Mouse (Mus musculus): ENCODE data around the gene Grm8. TPM values are rescaled to one million over a fixed set of nuclear protein-coding genes. Genes with fewer than 3 reads are reported as not detected.

Gene Grm8
- polyA plus RNA-seq, 1 experiment from 2014 or later, result 0.31 TPM

DNA sequence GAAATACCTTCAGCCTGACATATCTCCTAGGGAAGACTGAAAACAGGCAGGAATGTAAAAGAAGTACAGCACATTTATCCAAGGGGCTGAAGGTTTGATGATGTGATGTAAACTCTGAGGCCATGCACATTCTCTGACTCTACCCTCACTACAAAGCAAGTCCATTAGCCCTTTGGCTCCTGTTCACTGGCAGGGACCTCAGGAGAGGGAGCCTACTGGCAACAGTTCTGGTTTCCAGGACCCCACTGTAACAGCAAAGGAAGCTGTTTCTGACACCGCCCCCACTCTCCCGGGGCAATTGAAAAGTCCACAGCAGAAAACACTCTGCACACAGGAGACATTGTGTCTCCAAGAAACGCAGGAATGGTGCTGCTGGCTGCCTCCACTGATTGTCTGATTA lies 817.6 kb downstream of the Grm8 start:
- H3K27me3 ChIP-seq (ENCODE audit: control insufficient read depth, insufficient read depth, low read length), result no peaks in the 10 kb centered on the region
- 63% methylated on average over 3 of the region's 3 CpGs for WGBS

GRCm38 (mm10) chr6:27316018-27316417 lies 819.0 kb downstream of the Grm8 start:
- H3K9me3 ChIP-seq (ENCODE audit: control insufficient read depth, low read length), result no peaks in the 10 kb centered on the region
- no peak overlapping the region for H3K4me3 ChIP-seq (ENCODE audit: control insufficient read depth in 1 of 2, insufficient read depth in 1 of 2, low read depth in 1 of 2, low read length in 2 of 2)
- no peak overlapping the region for H3K4me2 ChIP-seq (ENCODE audit: low read length)
- no peak overlapping the region for H3K9ac ChIP-seq (ENCODE audit: low read length)
- 79% methylated on average over 1 of the region's 1 CpGs for WGBS
- H3K27ac ChIP-seq (replicated peaks in 1 of 2; ENCODE audit: control insufficient read depth in 1 of 2, insufficient read depth in 1 of 2, low read depth in 2 of 2, low read length in 2 of 2), result no peak overlapping the region
- no peaks in the 10 kb centered on the region for H3K4me1 ChIP-seq (ENCODE audit: control insufficient read depth in 2 of 2, insufficient read depth in 2 of 2, low read length in 2 of 2)
- H3K36me3 ChIP-seq (ENCODE audit: control insufficient read depth, insufficient read depth, low read length), result no peaks in the 10 kb centered on the region
- no peak for ATAC-seq (ENCODE audit: insufficient number of reproducible peaks, insufficient read depth, low FRiP score, low read depth)
- no peaks in the 10 kb centered on the region for H3K27me3 ChIP-seq (ENCODE audit: control insufficient read depth, insufficient read depth, low read length)

More for the DNA sequence above, 817.6 kb downstream of the Grm8 start:
- Histone ChIP-seq H3K9ac (ENCODE audit: low read length) (no peak overlapping the region), H3K27ac (replicated peaks in 1 of 2; ENCODE audit: control insufficient read depth in 1 of 2, insufficient read depth in 1 of 2, low read depth in 2 of 2, low read length in 2 of 2) (no peak overlapping the region), H3K9me3 (ENCODE audit: control insufficient read depth, low read length) (no peaks in the 10 kb centered on the region), H3K4me3 (ENCODE audit: control insufficient read depth in 1 of 2, insufficient read depth in 1 of 2, low read depth in 1 of 2, low read length in 2 of 2) (no peak overlapping the region), H3K4me2 (ENCODE audit: low read length) (no peak overlapping the region), H3K36me3 (ENCODE audit: control insufficient read depth, insufficient read depth, low read length) (no peaks in the 10 kb centered on the region), H3K4me1 (ENCODE audit: control insufficient read depth in 2 of 2, insufficient read depth in 2 of 2, low read length in 2 of 2) (no peaks in the 10 kb centered on the region)
- no peak for ATAC-seq (ENCODE audit: insufficient number of reproducible peaks, insufficient read depth, low FRiP score, low read depth)

- H3K4me1 ChIP-seq (ENCODE audit: control insufficient read depth in 2 of 2, insufficient read depth in 2 of 2, low read length in 2 of 2), result no peaks in the 10 kb centered on the region
- WGBS, result 82% methylated on average over 5 of the region's 5 CpGs
- no peaks in the 10 kb centered on the region for H3K9me3 ChIP-seq (ENCODE audit: control insufficient read depth, low read length)
- H3K9ac ChIP-seq (ENCODE audit: low read length), result no peak overlapping the region
- no peak overlapping the region for H3K27ac ChIP-seq (replicated peaks in 1 of 2; ENCODE audit: control insufficient read depth in 1 of 2, insufficient read depth in 1 of 2, low read depth in 2 of 2, low read length in 2 of 2)
- H3K4me3 ChIP-seq (ENCODE audit: control insufficient read depth in 1 of 2, insufficient read depth in 1 of 2, low read depth in 1 of 2, low read length in 2 of 2), result no peak overlapping the region
- H3K27me3 ChIP-seq (ENCODE audit: control insufficient read depth, insufficient read depth, low read length), result no peaks in the 10 kb centered on the region
- no peaks in the 10 kb centered on the region for H3K36me3 ChIP-seq (ENCODE audit: control insufficient read depth, insufficient read depth, low read length)
- ATAC-seq (ENCODE audit: insufficient number of reproducible peaks, insufficient read depth, low FRiP score, low read depth), result no peak
- no peak overlapping the region for H3K4me2 ChIP-seq (ENCODE audit: low read length)
These were observed 820.5 kb downstream of the Grm8 start for GRCm38 (mm10) chr6:27314273-27315009.

GRCm38 (mm10) chr6:27310401-27310800 lies 824.6 kb downstream of the Grm8 start:
- Histone ChIP-seq H3K9ac (ENCODE audit: low read length) (no peak overlapping the region), H3K4me1 (ENCODE audit: control insufficient read depth in 2 of 2, insufficient read depth in 2 of 2, low read length in 2 of 2) (no peaks in the 10 kb centered on the region), H3K27me3 (ENCODE audit: control insufficient read depth, insufficient read depth, low read length) (no peaks in the 10 kb centered on the region), H3K4me3 (ENCODE audit: control insufficient read depth in 1 of 2, insufficient read depth in 1 of 2, low read depth in 1 of 2, low read length in 2 of 2) (no peak overlapping the region), H3K36me3 (ENCODE audit: control insufficient read depth, insufficient read depth, low read length) (no peaks in the 10 kb centered on the region), H3K9me3 (ENCODE audit: control insufficient read depth, low read length) (no peaks in the 10 kb centered on the region), H3K27ac (replicated peaks in 1 of 2; ENCODE audit: control insufficient read depth in 1 of 2, insufficient read depth in 1 of 2, low read depth in 2 of 2, low read length in 2 of 2) (no peak overlapping the region), H3K4me2 (ENCODE audit: low read length) (no peak overlapping the region)
- ATAC-seq (ENCODE audit: insufficient number of reproducible peaks, insufficient read depth, low FRiP score, low read depth), result no peak

GRCm38 (mm10) chr6:27305351-27305750 lies 829.6 kb downstream of the Grm8 start:
- ATAC-seq (ENCODE audit: insufficient number of reproducible peaks, insufficient read depth, low FRiP score, low read depth), result no peak
- no peaks in the 10 kb centered on the region for H3K36me3 ChIP-seq (ENCODE audit: control insufficient read depth, insufficient read depth, low read length)
- H3K4me1 ChIP-seq (ENCODE audit: control insufficient read depth in 2 of 2, insufficient read depth in 2 of 2, low read length in 2 of 2), result no peaks in the 10 kb centered on the region
- H3K27ac ChIP-seq (replicated peaks in 1 of 2; ENCODE audit: control insufficient read depth in 1 of 2, insufficient read depth in 1 of 2, low read depth in 2 of 2, low read length in 2 of 2), result no peak overlapping the region
- H3K4me2 ChIP-seq (ENCODE audit: low read length), result no peak overlapping the region
- WGBS, result 83% methylated on average over 2 of the region's 2 CpGs
- H3K27me3 ChIP-seq (ENCODE audit: control insufficient read depth, insufficient read depth, low read length), result no peaks in the 10 kb centered on the region
- H3K4me3 ChIP-seq (ENCODE audit: control insufficient read depth in 1 of 2, insufficient read depth in 1 of 2, low read depth in 1 of 2, low read length in 2 of 2), result no peak overlapping the region
- no peaks in the 10 kb centered on the region for H3K9me3 ChIP-seq (ENCODE audit: control insufficient read depth, low read length)
- H3K9ac ChIP-seq (ENCODE audit: low read length), result no peak overlapping the region

GRCm38 (mm10) chr6:27264972-27265371 lies 870.0 kb downstream of the Grm8 start:
- no peak overlapping the region for H3K9ac ChIP-seq (ENCODE audit: low read length)
- no peak for ATAC-seq (ENCODE audit: insufficient number of reproducible peaks, insufficient read depth, low FRiP score, low read depth)

GRCm38 (mm10) chr6:27262611-27263010 lies 872.4 kb downstream of the Grm8 start:
- H3K36me3 ChIP-seq (ENCODE audit: control insufficient read depth, insufficient read depth, low read length), result no peaks in the 10 kb centered on the region
- H3K27me3 ChIP-seq (ENCODE audit: control insufficient read depth, insufficient read depth, low read length), result no peaks in the 10 kb centered on the region
- ATAC-seq (ENCODE audit: insufficient number of reproducible peaks, insufficient read depth, low FRiP score, low read depth), result no peak
- H3K4me3 ChIP-seq (ENCODE audit: control insufficient read depth in 1 of 2, insufficient read depth in 1 of 2, low read depth in 1 of 2, low read length in 2 of 2), result no peak overlapping the region
- no peak overlapping the region for H3K27ac ChIP-seq (replicated peaks in 1 of 2; ENCODE audit: control insufficient read depth in 1 of 2, insufficient read depth in 1 of 2, low read depth in 2 of 2, low read length in 2 of 2)
- no peaks in the 10 kb centered on the region for H3K9me3 ChIP-seq (ENCODE audit: control insufficient read depth, low read length)
- H3K9ac ChIP-seq (ENCODE audit: low read length), result no peak overlapping the region
- H3K4me2 ChIP-seq (ENCODE audit: low read length), result no peak overlapping the region
- no peaks in the 10 kb centered on the region for H3K4me1 ChIP-seq (ENCODE audit: control insufficient read depth in 2 of 2, insufficient read depth in 2 of 2, low read length in 2 of 2)

More at GRCm38 (mm10) chr6:27264972-27265371, 870.0 kb downstream of the Grm8 start:
- Histone ChIP-seq H3K4me2 (ENCODE audit: low read length) (no peak overlapping the region), H3K4me3 (ENCODE audit: control insufficient read depth in 1 of 2, insufficient read depth in 1 of 2, low read depth in 1 of 2, low read length in 2 of 2) (no peak overlapping the region), H3K4me1 (ENCODE audit: control insufficient read depth in 2 of 2, insufficient read depth in 2 of 2, low read length in 2 of 2) (no peaks in the 10 kb centered on the region), H3K27ac (replicated peaks in 1 of 2; ENCODE audit: control insufficient read depth in 1 of 2, insufficient read depth in 1 of 2, low read depth in 2 of 2, low read length in 2 of 2) (no peak overlapping the region), H3K27me3 (ENCODE audit: control insufficient read depth, insufficient read depth, low read length) (no peaks in the 10 kb centered on the region), H3K36me3 (ENCODE audit: control insufficient read depth, insufficient read depth, low read length) (no peaks in the 10 kb centered on the region), H3K9me3 (ENCODE audit: control insufficient read depth, low read length) (no peaks in the 10 kb centered on the region)

DNA sequence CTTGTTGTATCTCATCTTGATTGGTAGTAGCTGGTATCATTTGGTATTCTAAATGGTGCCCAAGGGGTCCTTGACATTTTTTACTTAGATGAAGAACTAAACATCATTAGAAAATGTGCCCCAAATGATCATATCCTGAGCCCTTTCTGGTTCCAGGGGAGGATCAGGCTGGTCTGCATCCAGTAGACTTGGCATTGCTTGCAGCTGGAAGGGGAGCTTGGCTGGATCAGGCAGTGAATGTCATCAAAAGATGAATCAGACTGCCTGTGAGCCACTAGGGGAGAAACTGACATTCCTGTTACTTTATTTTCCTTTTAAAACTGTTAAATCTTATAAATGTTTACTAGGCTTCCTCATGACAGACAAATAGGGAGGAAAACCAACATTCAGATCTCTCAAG lies 894.6 kb downstream of the Grm8 start:
- no peak for ATAC-seq (ENCODE audit: insufficient number of reproducible peaks, insufficient read depth, low FRiP score, low read depth)
- H3K27ac ChIP-seq (replicated peaks in 1 of 2; ENCODE audit: control insufficient read depth in 1 of 2, insufficient read depth in 1 of 2, low read depth in 2 of 2, low read length in 2 of 2), result no peak overlapping the region
- no peak overlapping the region for H3K4me2 ChIP-seq (ENCODE audit: low read length)
- no peaks in the 10 kb centered on the region for H3K9me3 ChIP-seq (ENCODE audit: control insufficient read depth, low read length)
- H3K27me3 ChIP-seq (ENCODE audit: control insufficient read depth, insufficient read depth, low read length), result no peaks in the 10 kb centered on the region
- no peak overlapping the region for H3K9ac ChIP-seq (ENCODE audit: low read length)
- no peak overlapping the region for H3K4me3 ChIP-seq (ENCODE audit: control insufficient read depth in 1 of 2, insufficient read depth in 1 of 2, low read depth in 1 of 2, low read length in 2 of 2)
- H3K36me3 ChIP-seq (ENCODE audit: control insufficient read depth, insufficient read depth, low read length), result no peaks in the 10 kb centered on the region
- no peaks in the 10 kb centered on the region for H3K4me1 ChIP-seq (ENCODE audit: control insufficient read depth in 2 of 2, insufficient read depth in 2 of 2, low read length in 2 of 2)

Measured in heart, embryonic 14.5 days (tissue).